Mouse (Mus musculus) duodenum, adult 2 months (tissue): Measurements from ENCODE around the gene Pbx3. TPM values are rescaled to one million over a fixed set of nuclear protein-coding genes. Genes with fewer than 3 reads are reported as not detected.

Experiments used
- polyA plus RNA-seq: library from polyadenylated mRNA; depleted of rRNA; stranded (reverse); fragments of >200 nt; gene quantifications from 2 replicates; pipeline ENCODE4 v1.2.3, GENCODE M21; 2012; ENCODE audit warnings: low replicate concordance; rRNA removed

Pbx3 gene
- polyA plus RNA-seq: 2.2 and 5.5 TPM in 2 replicates

GRCm38 (mm10) chr2:34372305-34373301 lies at the start of gene Pbx3:
TSS of gene Pbx3 (minus strand) at chr2:34373142.

GRCm38 (mm10) chr2:34406601-34407464 lies 33.9 kb upstream of the Pbx3 start, which contains the start of gene Mapkap1:
TSS of gene Mapkap1 (plus strand) at chr2:34406771.

Other genes starting within 250 kb of the Pbx3 start
- 21.3 and 38.3 TPM in 2 replicates for gene Mapkap1, start 33.6 kb upstream of the Pbx3 start, polyA plus RNA-seq